Mouse (Mus musculus): ENCODE measurements around the gene Elmo1.

DNA sequence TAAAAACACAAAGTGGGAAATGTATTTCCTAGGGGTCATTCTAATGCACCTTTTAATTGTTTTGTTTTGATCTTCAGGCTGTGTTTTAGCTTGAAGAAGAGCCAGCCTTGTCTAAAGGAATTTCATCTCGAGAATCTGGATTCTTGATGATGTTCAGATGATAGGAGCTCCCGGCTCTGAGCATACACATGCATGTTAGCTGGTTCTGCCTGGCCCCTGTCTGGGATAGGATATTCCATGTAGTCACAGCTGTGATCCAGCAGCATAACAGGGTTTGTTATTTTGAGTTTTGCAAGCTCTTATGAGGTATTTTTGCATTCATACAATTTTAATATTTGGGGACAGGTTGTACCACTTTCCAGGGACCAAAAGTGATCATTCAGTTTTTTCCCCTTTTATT is 19.1 kb downstream of the Elmo1 start:
- TF ChIP-seq POLR2A (IDR thresholded peaks at IDR 0.05; ENCODE audit: control insufficient read depth, extremely low read depth, insufficient read depth, low read length, poor library complexity) (no peak), CTCF (IDR thresholded peaks at IDR 0.05; ENCODE audit: borderline replicate concordance, control insufficient read depth, extremely low read depth, insufficient read depth, low read length, poor library complexity) (no peak)

Data from thymus, adult 2 months (tissue).